Mouse (Mus musculus) thymus, postnatal 0 days (tissue): ENCODE data around the gene Itih4. TPM values are rescaled to one million over a fixed set of nuclear protein-coding genes. Genes with fewer than 3 reads are reported as not detected.

Experiments used
- DNase-seq: peaks from one replicate; pipeline ENCODE4 v3.0.0-alpha.2; 2015; ENCODE audit warnings: low spot score
- polyA plus RNA-seq: library from polyadenylated mRNA; unstranded; fragments of >200 nt; fragmentation: Nextera tagmentation; extraction: Ambion mirVana; gene quantifications from 2 replicates; pipeline ENCODE4 v1.2.1, GENCODE M21; 2015

Itih4 gene
- polyA plus RNA-seq: 0.09 and 0.64 TPM in 2 replicates

DNA sequence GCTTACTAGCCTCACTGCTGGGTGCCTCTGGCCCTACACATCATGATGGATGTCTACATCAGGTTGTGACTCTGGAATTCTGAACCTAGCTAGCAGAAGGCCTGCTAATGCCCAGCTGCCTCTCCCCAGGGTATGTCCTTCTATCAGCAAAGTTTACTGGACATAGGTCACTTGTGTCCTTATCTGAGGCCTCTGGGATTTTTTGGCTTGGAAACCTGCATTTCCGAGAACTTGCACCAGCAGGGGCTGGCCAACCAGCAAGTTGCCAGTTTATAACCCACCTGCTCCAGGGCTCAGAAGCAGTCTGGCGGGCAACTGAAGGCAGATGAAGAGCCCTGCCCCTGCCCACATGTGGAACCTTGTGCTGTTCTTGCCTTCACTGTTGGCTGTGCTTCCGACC is at the start of gene Itih4:
TSS of gene Itih4 (plus strand) at position 273 of the 400 bp plus-strand sequence.
- DNase-seq: no peak

DNA sequence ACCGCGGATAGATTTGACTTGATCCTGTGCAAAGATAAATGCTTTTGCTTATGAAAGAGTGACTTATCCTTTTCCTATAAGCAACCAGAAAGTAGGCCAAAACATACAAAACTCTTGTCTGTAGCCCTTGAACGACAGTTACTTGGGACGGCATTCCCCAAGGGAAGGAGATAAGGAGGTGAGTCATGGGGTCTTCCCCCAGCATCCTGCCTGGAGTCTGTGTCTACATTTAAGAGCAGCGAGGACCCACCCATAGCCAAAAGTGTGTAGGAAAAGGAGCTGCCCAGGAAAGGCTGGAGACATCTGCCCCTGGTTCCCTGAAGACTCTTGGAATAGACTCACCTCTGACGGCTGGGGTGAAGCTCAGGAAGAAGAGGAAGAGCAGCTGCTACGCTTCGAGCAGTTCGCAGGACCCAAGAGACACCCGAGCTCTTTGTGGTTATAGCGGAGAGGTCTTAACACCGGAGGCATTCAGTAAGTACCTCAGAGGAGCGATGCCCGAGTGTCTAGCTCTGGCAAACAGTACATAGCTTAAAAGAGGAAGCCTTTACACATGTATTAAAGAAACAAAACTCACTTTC is 48.8 kb upstream of the Itih4 start:
- DNase-seq: no peak

DNA sequence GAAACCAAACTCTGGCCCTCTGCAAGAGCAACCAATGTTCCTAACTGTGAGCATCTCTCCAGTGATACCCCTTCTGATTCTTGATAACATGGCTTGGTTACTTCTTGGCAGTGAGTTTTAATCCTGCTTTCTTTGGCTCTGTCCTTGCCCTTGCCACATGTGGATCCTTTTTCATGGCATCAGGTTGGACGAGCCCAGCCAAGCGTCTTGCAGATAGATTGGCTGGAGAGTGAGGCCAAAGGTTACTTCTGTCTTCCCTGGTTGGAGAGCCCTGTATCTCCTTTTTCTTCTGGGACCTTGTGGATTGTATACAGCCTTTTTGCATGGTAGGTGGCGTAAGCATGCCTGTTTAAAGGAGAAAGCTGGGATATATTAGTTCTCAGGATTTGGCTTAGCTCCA is 42.6 kb upstream of the Itih4 start:
- no peak for DNase-seq

DNA sequence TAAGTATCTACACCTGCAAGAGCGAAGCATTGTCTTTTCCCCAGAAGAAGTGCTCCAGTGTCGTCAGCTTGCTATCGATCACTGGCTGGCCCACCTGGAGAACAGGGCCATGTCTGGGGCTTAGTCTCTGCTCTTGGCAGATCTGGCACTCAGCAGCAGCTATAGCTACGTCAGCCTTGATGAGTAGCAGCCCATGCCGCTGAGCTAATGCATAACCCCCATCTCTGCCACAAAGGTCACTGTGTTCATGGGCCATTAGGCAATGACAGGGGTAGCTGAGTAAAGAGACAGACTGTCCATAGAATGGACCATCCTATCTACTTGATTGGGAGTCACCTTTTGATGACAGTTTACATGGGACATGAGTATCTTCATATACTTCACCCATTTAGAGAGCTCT is 35.8 kb upstream of the Itih4 start:
- DNase-seq: no peak

DNA sequence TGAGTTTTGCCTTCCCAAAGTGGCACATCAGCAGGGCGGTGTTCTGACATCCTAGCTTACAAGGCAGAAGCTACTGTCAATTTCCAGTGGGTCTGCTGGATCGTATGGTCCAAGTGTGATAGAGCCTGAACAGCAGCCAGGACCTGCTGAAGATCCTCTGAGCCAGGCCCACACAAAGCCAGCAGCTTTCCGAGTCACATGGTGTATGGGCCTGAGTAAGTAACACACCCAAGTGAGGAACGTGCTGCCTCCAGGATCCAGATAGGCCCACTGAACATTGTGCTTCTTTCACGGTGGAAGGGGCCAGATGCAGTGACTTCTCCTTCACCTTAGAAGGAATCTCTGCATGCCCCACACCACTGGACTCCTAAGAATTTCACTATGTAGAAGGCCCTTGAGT is 34.0 kb upstream of the Itih4 start:
- DNase-seq: no peak

DNA sequence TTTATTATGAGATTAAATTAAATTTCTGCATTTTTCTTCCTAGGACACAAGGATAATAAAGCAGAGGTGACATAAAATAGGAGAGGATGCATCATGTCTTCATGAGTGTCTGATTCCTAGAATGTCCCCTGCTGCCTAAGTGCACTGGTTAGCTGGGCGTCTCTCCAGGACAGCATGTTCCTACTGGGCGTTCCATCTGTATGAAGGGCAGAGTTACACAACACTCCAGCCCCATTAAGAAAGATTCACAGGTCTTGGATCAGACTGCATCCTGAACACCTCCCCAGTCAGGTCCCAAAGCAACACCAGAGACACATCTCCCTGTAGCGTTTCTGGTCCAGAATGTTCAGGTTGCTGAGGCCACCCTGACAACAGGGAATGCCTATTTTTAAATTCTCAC is 31.0 kb upstream of the Itih4 start:
- DNase-seq: no peak

DNA sequence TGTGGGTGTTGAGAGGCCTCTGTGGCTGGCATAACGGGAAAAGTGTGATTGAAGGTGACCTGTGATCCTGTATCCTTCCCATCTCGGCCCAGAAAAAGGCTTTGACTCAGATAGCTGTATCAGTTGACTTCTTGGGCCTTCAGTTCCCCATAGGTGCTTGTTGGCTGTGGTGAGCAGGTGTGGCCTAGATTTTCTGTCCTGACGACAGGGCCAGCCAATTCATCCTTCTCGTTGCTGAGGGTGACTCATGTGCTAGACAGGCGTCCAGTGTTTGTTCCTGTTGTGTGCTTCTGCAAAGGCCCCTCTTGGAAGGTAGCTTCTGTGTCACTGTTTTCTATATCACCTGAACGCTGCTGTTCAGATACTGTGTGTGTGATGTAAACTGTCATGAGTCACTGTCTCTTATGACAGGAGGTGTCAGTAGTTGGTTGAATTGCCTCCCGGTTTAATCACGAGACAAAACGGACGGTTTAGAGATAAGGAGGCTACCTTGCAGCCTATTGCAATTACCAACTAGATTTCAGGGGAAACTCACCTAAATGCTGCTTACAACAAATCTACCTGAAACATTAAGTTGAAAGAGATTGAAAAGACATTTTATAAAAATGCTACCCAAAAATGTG is 29.3 kb upstream of the Itih4 start:
- DNase-seq: no peak

DNA sequence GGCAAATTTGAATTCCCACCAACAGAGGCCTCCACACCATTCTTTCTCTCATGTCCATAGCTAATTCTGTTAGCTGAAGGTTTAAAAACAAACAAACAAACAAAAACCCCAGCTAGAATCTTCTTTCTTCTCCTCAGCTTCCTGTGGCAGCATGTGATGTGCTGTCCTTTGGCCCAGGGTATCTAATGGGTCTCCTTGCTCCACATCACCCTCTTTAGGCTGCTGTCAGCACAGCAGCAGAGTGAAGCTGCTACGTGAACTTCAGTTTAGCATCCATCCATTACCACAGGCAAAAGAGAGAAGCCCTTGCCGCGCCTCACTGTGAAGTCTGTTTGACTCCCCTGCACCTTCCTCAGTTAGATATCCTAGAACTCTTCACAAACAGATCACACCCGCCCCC is 28.3 kb upstream of the Itih4 start:
- DNase-seq: peak; percentile 25

DNA sequence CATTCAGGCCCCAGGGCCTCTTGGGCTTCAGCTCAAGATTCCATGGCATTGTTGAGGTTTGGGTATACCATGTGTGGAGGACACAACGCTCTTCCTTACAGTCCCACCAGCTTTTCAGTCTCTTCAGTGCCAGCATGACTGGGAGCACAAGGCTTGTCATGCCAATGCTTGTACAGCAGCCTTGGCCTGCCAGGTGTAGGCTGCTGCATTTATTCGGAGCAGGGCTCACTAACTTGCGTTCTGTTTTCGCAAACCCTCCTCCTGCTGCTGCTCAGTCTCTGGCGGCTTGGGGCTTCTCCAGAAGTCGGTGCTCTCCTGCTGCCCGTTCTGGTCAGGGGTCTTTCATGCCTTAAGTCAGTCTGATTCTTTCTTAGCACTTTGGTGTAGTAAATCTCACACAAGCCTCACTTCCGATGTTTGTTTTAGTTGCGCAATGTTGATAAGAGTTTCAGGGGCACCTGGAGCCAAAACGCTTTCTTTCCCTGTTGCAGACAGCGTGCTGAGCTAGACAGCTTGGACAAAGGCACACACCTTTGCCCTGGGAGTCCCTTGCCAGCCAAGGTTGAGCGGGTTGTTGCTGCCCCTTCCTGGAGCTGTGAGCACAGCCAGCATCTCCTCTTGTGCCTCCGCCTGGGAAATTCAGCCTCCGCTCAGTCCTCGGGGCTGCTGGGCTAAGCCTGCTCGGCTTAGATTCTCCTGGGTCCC is 24.7 kb upstream of the Itih4 start:
- no peak for DNase-seq

DNA sequence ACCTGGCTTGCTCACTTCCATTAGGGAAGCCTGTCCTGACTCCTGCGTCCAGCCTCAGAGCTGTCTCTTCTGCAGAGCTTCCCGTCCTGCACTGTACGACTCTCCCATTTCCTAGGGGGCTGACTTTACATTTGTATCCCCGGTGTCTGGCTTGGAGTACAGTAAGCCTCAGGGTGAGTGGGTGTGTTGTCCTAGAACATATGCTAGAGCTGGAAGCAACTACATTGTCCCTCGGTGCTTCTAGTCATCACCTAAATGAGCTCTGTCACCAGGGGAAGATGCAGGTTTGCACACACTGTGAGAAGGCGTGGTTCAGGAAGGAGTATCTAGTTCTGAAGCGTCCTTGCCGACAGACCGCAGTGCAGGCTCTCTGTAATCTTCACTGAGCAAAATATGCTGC is 23.9 kb upstream of the Itih4 start:
- no peak for DNase-seq

DNA sequence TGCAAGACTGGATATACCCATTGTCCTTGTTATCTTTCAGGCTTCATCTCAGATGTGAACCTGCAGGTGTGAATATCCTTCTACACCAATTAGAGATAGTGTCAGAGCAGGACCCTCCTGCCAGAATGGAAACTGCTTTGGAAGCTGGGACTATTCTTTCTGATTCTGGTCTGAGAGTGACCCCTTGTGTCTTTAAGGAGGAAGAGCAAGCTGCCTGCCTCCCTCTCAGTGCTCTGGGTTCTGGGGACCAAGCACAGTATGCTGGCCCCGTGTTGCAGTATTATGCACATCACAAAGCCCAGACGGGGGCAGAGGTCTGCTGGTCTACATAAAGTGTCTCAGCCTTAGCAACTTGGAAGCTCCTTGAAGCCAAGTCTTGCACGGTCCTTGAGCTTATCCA is 21.0 kb upstream of the Itih4 start:
- no peak for DNase-seq

DNA sequence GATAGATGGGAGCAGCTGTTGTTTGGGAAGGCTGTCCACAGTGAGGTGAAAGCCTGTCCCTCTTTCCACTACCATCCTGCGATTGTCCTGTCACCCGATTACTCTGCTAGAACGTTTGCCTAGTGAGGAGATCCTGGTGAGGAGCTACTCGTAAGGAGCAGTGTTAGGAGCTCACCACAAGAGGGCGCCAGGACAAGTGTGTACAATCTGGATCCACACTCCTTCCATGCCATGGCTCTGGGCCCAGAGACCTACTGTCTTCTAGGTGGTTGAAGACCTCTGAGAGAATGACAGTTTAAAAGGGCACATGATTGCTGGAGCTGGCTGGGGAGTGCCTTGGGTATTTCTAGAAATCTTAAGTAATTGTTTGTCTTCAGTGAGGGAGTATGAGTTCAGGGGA is 19.2 kb upstream of the Itih4 start:
- peak; percentile 64 for DNase-seq

DNA sequence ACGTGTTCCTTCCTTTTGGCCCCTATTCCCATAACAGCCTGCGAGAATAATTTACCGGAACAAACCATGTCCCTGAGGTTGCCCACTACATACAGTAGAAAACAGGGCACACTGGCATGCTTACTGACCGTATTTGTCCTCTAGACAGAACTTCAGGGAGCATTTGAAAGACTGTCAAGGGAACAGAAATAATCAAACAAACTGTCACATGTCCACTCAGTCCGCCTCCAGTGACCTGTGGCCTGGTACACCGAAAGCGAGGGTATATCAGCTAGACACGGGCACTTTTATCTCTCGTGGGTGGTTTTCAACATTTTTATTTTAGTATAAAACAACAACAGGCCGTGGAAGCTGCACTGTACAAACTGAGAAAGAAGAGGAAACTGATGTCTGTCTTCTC is 17.4 kb upstream of the Itih4 start:
- DNase-seq: no peak

DNA sequence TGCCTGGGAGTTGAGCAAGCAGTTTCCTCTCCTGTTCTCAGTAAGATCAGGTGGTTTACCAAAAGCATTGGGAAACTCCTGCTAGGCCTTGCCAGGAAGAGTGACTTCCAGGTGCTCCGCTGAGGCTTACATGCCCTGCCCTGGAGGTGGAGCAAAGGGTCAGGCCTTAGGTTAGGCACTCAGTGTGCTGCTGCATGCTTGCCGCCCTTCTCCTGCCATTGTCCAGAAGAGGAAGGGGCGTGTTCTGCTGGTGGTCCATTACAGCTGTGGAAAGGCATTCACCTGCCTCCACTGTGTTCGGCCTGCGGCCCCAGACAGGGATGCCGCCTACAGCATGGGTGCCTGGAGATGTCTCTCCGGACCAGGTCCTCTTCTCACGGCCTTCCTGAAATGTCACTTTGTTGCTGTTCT is 16.9 kb upstream of the Itih4 start:
- DNase-seq: no peak

DNA sequence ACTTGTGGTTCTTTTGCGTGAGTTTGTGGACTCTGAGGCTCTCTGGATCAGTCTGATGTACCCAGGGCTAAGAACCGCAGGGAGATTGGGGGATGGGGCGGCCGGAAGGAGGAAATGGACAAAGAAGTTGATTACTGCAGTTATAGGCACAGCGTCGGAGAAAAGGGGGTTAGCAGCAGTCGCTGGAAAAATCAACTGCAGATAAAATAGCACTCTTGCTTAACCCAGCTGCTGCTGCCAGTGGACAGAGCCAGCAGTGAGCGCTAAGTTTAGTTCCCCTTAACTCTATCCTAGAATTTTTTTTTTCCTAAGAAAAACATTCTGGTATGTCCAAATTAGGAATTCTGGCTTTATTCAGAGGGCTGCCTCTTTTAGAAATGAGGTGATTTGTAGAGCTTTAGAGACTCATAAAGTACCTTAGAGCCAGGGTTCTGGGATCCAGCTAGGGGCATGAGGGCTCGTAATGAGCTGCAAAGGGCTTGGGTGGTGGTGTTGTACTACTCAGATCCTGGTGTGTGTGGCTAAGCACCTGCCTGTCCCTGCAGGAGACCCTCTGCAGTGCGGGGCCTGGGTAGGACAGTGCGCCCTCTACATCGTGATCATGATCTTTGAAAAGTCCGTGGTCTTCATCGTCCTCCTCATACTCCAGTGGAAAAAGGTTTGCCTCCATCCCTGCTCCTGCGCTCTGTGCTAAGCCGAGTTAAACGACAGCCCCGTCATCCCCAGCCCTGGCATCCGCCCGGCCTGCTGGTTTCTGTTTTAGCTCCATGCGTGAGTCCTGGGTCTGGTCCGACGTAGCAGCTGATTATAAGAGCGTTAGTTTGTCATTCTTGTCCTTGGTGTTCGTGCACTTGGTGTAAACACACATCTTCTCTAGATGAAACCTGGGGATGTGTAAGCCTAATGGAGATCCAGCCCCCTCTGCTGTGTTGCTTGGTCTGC is 15.8 kb upstream of the Itih4 start:
- DNase-seq: no peak

DNA sequence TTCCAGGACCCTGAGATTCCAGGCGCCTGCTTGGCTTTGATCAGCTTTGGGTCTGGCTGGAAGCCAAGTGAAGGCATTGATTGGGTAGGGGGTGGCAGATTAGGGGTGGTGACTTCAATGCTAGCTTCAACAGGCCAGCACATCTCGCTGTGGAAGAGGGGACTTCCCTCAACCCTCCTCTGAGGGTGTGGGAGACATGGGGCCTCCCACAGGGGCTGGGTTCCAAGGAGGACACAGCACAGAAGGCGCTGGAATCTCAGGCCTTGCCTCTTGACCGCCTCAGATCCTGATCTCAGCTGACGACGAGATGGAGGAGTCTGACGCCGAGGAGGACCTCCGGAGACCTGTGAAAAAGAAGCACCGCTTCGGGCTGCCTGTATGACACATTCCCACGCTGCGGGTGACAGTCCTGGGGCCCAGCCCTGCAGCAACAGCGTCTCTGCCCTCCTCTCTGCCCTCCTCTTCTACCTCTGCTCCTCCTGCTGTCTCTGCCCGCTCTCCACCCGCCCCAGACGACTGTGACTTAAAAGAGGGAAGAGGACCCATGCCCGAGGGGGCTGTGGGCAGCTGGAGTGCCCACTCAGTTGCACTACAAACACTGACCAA is 12.1 kb upstream of the Itih4 start:
- no peak for DNase-seq

DNA sequence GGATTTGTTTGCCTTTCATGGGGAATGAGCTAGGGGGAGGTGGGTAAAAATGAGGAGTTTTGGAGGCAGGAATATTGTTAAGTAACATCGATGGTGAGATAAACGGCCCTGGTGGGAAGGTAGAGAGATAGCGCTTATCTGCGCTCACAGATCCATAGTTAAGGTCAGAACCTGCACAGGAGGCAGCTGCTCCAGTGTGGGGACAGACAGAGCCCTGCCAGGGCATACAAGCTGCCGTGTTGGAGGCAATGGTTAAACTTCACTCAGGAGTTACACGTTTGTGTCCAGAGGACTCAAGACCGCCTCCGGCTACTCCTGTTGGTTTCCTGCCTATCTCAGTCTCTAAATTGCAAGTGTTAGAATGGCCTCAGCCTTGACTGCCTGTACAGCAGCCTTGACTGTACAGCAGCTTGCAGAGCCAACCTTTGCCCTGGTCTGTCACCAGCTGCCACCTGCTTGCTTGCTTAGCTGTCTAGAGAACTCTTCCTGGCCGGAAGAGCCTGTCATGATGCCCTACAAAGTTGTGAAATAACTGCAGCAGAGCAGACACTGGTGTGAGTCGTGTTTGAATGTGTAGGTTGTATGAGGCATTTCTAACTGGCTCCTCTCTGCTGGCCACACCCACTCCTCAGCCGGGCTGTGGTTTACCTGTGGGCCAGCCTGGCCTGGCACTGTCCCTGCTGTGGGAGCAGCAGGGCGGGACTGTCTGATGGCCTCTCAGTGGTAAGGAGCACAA is 11.0 kb upstream of the Itih4 start:
- no peak for DNase-seq

DNA sequence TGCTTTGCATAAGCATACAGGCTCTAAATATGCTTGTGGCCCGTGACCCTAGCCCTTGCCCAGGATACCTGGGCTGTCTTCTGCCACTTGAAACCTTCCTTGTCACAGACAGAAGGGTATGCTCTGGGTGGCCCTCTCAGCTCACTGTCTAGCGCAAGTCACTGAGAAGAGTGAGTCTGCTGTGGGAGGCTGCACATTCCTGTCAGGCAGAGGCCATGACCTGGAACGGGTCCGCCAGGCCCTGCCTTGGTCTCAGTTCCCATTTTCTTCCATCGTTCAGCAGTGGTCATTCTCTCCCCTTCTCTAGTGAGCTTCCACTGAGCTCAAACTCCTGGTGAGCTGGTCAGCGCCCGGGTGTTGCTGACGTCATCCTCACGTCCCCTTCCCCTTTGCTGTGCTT is 10.3 kb upstream of the Itih4 start:
- no peak for DNase-seq

DNA sequence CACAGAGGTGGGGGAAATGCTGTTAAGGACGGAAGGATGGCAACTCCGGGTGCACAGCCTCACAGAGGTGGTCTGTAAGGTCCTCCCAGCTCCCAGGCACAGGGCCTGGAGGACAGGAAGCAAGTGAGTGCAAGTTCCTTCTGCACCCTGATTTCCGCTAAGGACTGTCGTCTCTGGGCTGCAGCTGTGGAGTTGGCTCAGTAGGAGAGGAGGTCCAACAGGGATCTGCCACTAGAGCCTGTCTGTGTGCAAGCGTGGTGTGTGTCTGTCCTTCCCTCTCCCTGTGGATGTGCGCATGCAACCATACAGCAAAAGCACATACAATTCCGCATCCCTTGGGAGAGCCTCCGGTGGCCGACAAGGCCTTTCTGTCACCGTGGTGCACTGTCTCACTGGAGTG is 9.8 kb upstream of the Itih4 start:
- DNase-seq: no peak

DNA sequence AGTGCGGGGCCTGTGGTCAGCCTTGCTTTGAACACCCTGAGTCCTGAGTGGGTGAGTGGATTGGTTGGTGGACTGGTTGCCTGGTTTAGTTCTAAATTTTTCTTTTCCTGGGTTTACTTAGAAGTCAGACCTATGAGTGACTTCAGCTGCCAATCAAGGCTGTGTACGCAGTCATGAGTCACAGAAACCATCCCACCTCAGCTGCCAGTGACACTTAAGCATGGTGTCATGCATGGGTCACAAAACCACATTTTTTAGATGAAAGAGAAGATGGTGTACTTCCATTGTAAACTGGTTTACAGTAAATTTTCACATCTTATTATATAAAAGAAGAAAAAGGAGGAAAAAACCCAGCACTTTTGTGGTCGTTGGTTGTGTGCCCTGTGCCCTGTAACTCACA is 8.4 kb upstream of the Itih4 start:
- DNase-seq: no peak
